Mouse (Mus musculus) liver, adult (tissue): ENCODE results near the gene Gm12888.
"Not testable (repeated sequence)": the region's sequence is repeated elsewhere in the genome, so short reads cannot be mapped to it uniquely, and the experiment has no call there.

ENCODE experiments used
- GATA4 ChIP-seq: IDR thresholded peaks from 2 replicates; pipeline ENCODE4 v1.6.1; 2014; ENCODE audit warnings: mild to moderate bottlenecking, low read length; ENCODE audit not compliant: insufficient replicate concordance

Gene Gm12888

GRCm38 (mm10) chr4:121324817-121325216, at the start of gene Gm12888:
TSS of gene Gm12888 (minus strand) at chr4:121324917.
- not testable (repeated sequence) for TF ChIP-seq GATA4
